Mouse (Mus musculus) NIH3T3 (cell line): ENCODE measurements at regions not wholly inside any gene's neighbourhood (a gene's known extent, or its start where the extent isn't known, plus 50 kb on each side); places are given as distances from the start of the nearest gene placed in this dataset.

Experiments used
- DNase-seq: peaks from one replicate; pipeline ENCODE4 v3.0.0-alpha.2; 2012; ENCODE audit warnings: low read depth

DNA sequence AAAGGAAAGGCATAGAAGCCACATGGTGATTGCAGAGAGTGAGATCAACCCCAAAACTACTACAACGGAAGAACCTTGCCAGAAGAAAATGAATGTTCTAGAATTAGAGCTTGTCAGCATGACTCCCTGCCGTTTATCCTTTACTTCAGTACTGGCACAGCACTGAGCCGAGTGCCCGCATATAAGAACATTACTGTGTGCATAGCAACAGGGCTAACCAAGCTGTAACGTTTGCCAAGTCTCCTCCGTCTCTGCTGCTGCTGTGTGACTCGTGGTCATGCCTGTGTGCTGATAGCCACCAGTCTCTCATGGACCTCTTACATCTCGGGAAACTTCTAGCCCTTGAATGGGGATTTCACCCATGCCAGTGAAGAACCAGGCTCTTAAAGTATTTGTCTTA, 228.1 kb upstream of the Zdhhc25 start:
- DNase-seq, result no peak

DNA sequence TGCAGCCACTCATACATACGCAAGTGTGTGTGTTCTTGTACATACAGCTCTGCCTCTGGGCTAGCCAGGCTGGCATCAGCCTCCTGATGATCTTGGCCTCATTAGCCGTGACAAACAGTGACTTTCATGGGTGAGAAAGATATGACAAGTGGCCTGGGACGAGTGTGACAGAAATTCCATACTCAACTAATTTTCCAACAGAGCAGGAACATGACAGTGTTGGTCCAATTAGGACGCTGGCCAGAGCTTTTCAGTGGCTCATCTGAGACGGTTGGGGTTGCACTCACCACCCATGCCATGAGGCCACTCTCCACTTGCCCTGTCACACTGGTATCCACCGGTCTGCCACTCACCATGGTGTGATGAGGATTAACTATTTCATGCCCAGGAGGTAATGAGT, 226.2 kb upstream of the Zdhhc25 start:
- no peak for DNase-seq

DNA sequence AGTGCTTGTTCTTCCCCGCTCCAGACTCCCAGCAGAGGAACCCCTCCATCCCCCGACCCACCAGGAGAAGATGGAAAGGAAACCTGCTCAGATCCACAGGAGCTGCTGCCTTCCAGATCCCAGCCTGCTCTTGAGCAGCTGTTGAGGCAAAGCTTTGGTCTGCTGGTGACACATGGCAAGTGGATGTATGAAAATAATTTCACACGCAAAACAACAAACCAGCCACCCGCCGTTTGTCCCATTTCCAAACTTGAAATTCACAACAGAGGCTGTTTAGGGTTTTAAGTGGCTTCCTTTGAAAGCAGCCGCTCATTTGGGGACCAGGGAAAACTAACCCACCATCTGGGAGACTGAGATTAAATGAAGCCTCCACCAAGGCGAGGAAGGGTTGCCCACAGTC, 220.8 kb upstream of the Zdhhc25 start:
- no peak for DNase-seq

DNA sequence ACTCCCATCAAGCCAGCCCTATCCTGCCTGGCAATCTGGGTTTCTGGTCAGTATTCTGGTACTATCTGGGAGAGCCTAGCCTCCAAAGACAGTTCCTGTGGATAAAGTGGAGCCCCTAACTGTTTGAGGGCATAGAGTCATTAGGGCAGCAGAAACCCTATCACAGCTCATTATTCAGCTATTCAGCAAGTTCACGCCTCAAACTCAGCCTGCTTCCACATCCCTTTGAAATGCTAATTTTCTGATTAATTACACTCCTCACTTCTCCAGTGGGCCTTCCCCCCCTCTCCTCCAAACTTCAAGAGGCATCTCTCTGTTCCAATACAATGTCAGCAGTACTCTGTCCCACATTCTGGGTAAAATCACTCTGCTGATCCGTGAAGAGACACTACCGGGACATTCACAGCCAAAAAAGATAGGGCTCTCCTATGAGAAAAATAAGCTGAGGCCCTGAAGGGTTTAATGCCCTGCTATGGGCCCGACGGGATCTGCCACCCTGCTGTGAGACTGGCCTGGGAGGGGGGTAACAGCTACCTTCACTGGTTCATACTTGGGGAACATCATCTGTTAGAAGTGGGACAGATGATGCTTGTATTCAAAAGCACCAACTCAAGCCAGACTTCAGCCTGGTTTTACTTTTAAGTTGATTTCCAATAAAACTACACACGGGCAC, 220.0 kb upstream of the Zdhhc25 start:
- no peak for DNase-seq

DNA sequence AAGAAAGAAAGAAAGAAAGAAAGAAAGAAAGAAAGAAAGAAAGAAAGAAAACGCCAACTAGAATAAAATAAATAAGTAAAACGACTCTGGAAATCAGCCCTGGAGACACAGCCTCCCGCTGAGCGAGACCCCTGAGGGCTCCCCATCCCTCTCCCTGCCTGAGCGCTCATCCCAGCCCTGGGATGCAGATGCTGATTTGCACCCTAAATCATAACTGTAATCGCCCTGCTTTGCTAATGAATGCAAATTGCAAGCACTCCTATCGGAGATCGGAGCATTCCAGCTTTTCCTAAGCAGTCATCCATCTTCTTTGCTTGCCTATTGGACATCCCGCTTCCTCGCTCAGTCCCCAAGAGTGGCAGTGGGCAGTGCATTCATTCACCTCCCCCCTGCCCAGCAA, 218.7 kb upstream of the Zdhhc25 start:
- no peak for DNase-seq

DNA sequence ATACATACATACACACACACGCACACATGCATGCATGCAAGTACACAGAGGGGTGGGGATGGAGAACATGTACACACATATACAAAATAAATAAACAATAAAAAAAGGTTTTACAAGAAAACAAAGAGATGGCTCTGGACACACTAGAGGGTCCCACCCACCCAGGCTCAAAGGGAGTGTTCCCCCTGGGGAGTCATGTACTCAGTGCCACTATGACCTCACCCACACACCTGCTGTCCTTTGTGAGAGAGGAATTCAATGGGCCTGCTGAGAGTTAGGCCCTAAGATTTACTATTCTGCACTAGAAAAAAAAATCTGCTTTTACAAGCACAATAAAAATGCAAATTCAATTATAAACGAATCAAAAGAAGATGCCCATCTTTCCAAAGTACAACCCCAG, 214.2 kb upstream of the Zdhhc25 start:
- no peak for DNase-seq

DNA sequence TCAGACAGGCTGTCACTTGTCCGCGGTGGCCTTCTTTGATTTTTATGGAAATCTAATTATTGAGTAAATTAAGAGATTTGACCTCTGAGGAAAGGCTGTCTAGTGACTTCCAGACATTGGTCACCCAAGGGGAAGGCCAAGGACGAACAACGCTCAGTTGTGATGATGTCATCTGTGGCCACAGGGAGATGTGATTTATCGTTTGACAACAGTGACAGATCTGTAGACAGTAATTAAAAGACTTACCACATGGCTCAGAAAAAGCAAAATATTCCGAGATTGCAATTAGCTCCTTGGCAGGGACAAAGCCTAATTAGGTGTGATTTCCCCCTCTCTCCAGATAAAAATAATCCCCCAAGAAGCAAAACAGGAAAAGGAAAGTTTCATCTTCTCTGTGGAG, 213.4 kb upstream of the Zdhhc25 start:
- DNase-seq, result no peak

DNA sequence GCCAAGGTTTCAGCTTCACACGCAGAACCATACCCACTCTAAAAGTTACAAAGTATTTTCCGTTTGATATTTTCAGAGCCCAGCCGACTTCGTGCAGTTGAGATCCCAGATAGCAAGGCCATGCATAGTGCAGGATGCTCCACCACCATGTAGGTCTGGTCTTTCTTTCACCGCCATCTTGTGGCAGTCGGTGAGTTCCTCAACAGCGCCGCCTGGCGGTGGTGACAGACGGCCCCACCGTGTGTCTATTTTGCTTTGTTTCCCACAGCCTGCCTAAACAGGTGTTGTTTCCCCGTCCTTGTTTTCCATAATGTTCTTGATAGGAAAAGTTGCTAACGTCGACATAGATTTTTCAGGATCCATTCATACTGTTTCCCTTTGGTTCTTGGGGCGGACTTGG, 208.3 kb upstream of the Zdhhc25 start:
- DNase-seq, result no peak

DNA sequence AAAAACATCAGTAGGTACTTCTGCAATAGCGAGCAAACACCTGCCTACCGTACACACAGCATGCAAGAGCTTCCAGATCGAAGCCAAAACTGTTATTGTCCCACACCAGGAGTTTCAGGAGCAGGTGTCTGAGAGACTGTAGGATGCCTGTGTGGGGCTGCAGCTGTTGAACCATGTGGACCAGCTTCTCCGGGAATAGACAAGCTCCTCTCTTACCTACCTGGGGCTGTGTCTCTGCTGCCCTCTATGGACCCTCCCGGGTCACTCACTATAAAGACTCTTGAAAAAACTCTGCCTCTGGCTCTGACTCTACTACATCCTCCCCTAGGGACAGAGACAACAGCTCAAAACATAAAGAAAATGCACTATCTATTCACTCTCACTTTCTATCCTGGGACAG, 201.0 kb upstream of the Zdhhc25 start:
- DNase-seq, result no peak

DNA sequence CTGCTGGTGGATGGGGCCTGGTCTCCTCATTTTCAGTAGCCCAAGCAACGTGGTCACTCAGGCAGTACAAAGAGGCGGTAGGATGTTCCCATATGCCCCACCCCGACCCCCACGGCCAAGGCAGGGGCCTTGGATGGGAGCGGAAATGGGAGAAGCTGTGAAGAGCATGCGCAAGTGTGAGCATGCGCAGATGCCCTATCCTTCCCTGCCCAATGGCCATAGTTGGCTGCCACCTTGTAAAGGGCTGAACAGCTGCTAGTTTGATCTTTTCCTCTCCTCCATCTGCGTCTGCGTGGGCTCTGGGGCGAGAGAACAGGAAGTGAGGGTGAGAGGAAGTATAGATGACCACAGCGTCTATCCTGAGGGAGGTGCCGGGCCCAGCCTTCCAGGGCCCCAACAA, 200.1 kb upstream of the Zdhhc25 start:
- no peak for DNase-seq

DNA sequence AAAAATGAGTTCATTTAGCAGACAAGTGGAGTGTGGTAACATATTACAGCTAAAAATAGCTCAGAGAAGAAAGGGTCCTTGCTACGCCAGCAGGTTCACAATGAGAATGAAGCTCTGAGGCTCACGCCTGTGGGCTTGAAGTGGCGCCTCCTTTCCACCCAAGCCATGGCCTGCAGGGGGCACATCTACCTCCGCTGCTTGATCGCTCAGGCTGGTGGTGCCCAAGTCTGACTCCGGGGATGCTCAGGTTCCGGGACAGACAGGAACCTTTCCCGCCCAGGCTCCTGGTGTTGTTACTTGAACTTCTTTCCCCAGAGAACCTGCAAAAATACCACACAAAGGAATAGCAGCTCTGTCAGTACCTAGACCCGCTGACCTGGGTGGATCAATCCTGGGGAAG, 199.3 kb upstream of the Zdhhc25 start:
- no peak for DNase-seq

DNA sequence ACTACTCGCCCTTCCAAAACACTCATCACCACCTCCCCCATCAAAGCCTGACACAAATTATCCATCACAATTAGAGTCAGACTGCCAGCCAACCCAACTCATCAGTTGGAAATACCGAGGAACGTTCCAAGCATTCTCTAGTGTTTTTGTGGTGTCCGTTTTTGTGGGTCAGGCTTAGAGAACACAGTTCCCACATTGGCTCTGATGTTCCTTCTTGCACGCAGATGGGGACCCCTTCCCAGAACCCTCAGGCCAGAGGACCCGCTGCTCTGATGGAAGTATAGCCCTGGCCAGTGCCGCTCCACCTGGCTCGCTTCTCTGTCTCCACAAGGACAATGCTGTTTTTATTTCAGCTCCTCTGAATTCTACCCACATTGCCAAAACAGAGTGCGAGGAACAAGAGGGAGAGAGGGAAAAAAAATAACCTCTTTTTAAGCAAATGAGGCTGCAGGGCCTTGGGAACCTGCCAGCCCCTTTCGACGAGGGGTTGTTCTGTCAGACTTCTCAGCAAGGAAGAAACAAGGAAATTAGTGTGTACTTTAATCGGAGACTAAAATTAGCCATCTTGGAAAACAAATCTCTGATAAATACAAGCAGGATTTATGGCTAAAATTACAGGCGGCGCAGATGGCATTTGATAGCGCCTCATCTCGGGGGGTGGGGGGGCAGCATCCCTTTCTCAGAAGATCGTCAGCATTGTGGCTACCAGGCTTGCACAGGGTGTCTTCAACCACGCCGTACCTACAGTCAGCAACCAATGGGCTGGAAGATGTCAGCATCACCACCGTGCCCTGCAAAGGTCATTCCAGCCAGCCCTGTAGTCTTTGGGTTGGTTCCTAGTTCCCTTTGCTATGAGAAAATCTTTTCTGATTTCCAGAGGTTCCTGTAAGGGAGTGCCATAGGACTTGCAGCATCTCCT, 191.4 kb upstream of the Zdhhc25 start:
- no peak for DNase-seq

DNA sequence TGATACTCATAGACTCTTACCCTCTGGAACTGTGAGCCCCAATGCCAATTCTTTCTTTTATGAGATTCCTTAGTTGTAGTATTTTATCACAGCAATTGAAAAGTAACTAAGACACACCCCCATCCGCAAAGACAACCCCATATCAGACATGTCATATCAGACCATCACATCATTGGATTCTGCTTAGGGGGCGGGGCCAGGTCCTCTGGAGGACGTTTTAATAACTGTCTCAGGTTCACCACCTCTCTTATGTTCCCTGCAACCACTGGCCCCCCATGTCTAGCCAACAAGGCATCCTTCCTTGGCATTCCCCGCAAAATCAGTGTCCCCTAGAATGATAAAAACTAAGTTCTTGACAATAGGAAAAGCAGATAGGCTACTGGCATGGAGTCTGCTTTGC, 185.9 kb upstream of the Zdhhc25 start:
- DNase-seq, result no peak

DNA sequence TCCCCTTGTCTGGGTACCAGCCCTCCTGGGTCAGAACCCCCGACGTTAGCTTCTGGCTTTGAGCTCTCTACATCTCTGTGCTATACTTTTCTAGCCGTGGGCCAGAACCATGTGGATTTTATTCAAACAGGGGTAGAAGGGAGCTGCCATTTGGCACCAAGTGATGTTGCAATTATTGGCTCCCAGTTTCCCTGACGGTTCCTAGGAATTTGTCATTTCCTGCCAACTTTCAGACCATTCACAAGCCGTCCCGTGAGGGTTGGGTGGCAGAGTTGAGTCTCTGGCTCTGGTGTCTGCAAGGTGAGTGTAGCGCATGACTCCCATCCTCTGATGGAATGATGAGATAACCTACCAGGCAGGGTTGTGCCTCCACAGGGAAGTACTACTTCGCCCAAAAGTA, 181.2 kb upstream of the Zdhhc25 start:
- DNase-seq, result no peak

DNA sequence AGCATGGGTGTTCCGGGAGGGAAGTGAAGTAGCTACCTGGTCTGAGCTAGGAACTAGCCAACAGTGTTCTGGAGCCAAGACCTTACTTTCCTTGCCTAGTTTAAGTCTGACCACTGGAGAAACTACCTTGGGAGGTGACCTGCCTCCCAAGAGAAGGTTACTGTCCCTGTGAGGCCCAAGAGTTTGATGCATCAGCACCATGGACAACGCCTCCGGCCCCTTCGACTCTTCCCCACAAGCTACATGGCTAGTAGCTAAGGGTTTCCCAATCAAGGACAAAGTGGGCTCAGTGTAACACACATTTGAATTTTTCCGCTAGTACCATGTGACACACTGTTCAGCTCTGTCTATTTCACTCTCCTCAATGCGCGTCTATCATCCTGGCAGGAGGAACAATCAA, 171.7 kb upstream of the Zdhhc25 start:
- DNase-seq, result peak; percentile 30

DNA sequence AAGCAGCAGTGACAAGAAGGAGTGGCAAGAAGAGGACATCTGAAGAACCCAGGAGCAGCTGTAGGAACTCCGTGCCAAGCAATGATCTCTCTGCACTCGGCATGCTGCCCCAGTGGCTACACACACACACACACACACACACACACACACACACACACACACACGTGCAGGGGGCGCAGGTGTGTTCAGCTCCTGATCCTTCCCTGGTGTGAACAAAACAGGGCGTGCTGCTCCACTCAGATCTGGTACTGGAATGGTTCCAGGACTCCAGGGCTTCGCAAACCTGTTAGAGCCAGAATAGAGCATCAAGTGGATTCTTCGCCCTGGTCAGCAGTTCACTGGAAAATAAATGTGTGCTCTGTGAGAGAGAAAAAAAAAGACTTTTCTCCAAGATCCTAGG, 169.2 kb upstream of the Zdhhc25 start:
- no peak for DNase-seq

DNA sequence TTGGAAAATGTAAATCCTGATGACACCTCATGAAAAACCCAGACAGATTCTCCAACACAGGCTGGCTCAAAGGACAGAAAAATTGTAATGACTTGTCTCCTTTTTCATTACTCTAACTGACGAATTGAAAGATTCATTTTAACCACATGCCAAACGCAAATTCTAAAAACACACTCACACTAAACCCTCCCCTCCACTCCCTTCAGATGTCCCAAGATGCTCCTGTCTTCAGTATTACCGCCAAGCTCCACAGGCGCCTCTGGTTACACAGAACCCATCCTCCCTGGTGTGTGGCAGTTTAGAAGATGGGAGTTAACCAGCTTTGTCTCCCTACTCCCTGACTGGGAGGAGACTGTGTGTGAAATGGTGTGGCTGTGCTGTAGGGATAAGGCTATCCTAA, 151.8 kb upstream of the Zdhhc25 start:
- DNase-seq, result no peak

DNA sequence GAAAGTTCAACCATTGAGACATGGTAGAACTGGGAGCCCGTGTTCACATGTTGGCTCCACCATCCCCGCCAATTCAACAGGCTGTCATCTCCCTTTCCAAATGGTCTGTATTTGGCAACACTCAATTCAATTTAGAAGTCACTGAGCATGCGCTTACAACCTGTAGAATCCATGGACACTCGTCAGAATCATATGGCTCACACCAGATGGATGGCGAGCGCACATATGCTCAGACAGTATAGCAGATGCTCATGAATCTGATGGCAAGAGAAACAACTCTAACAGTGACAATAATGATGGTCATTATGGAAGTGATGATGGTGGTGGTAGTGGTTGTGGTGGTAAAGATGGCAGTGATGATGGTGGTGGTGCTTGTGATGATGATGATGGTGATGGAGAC, 148.9 kb upstream of the Zdhhc25 start:
- DNase-seq, result no peak

DNA sequence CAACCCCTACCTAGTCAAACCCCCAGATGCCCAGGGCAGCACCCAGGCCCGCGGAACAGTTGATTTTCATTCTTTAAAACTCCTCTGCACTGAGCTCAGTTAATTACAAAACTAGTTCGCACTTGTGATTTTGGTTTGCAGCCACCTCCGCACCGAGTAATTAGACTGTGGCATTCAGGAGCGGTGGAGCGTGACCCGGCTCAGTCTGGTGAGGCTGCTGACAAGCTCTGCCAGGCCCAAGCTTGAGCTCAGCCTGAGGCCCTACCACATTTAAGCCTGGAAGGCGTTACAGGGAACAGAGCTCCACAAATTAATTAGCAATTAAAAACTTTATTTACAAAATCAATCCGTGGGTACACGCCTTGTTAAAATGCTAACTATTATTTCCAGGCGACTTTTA, 132.0 kb upstream of the Zdhhc25 start:
- no peak for DNase-seq

DNA sequence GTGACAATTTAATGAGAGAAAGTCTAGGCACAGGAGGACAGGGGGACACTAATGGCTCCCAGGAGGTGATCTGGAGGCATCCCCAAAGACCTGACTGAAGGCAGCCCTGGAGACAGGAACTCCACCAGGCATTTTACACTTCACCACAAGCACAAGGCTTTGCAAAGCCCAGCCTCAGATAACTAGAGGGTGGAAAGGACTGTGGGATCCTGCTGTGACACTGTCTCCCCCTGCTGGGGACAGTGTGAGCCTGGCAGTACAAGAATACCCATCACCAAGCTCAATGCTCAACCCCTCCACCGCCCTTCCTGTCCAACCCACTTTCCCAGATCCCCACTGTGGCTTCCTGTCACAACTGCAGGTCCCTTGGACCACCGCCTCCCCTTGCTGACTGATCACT, 131.3 kb upstream of the Zdhhc25 start:
- peak; percentile 50 for DNase-seq

DNA sequence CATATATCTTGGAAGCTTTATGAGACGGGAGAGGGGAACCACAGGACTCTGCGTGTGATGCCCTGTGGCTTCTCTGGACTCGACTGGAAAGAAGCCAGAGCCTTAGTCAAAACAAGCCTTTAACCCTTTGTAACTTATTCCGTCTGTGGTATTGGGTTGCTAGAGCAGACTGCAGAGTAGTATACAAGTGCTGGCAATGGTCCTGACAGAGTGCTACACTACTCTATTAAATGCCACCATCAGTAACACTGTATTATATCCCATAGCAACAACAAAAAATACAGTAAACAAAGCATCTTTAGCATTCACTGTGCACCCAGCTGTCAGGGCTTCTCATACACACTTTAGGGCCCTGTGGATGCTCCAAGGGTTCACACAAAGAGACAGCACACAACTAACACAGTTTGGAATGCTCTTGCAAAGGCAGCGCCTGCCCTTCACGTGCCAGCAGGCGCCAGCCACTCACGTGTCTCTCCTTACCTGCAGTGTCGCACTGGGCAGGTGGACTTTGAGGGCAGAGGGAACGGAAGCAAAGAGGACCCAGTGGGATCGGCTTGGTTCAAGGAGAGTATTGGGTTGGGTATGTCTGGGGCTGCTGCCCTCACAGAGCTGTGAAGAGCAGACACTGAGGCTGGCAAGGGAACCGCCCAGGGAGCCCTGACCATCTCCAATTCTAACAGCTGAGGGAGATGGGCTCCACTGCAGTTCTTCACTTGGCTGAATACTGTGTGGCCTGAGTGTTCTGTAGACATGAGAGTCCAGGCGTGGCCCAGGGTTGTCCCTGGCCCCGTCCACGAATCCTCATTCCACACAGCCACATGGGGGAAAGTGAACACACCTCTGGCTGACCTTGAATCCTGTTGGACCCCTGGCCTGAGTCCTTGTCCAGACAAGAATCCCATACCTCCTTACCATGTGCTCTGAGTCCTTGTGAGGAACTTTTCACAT, 130.3 kb upstream of the Zdhhc25 start:
- peak; percentile 2 for DNase-seq

DNA sequence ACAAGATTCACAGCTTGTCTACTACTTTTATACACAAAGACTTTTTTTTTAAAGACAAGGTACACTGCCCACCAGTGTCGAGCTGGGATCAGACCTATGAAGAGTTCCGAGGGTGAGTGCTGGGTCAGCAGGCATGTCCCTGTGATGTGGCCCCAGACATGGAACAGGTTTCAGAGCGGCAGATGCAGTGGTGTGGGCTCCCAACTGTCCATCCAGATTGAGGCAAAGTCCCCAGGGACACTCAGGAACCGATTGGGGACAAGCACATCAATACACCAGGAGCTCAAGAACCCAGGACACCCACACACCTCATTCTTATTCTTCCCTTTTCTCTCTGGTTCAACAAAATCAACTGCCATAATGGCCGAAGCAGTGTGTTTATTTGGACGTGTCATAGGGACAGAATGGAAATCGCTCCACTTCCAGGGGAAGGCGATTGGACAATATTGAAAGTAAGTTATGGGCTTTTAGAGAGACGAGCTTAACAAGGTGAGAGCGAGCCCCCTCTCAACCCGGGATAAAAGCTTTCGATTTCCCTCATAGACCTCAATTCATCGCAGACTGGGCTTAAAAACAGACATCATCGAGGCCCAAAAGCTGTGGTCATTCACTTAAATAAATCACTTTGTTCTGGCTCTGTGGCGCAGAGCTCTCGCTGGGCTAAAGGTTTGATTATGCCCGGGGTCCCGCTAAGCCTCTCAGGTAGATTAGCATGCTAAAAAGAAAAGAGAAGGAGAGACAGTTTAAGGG, 127.6 kb upstream of the Zdhhc25 start:
- DNase-seq, result no peak
